Mouse (Mus musculus) intestine, embryonic 15.5 days (tissue): ENCODE data around the gene Asic5. TPM values are rescaled to one million over a fixed set of nuclear protein-coding genes. Genes with fewer than 3 reads are reported as not detected.

Experiments
- ATAC-seq: fragments of 200-750 bp; cut with Nextera tagmentation; 2 replicates; pipeline ENCODE4 v1.8.0; 2017; ENCODE audit warnings: moderate TSS enrichment, moderate library complexity
- H3K27ac ChIP-seq: fragments of 300-500 bp; sonication (generic); 2 replicates; pipeline ENCODE4 v1.5.1; 2015; ENCODE audit warnings: mild to moderate bottlenecking, inconsistent platforms
- H3K27me3 ChIP-seq: fragments of 300-500 bp; sonication (generic); replicated peaks from 2 replicates; pipeline ENCODE4 v1.6.1; 2015; ENCODE audit warnings: inconsistent platforms
- H3K36me3 ChIP-seq: fragments of 300-500 bp; sonication (generic); 2 replicates; pipeline ENCODE4 v1.6.1; 2015; ENCODE audit warnings: inconsistent platforms
- H3K4me1 ChIP-seq: fragments of 300-500 bp; sonication (generic); replicated peaks from 2 replicates; pipeline ENCODE4 v1.6.1; 2015; ENCODE audit warnings: inconsistent platforms
- H3K4me2 ChIP-seq: fragments of 300-500 bp; sonication (generic); replicated peaks from 2 replicates; pipeline ENCODE4 v1.6.1; 2015; ENCODE audit warnings: mild to moderate bottlenecking, inconsistent platforms
- H3K4me3 ChIP-seq: fragments of 300-500 bp; sonication (generic); replicated peaks from 2 replicates; pipeline ENCODE4 v1.5.1; 2015; ENCODE audit warnings: inconsistent platforms
- H3K9ac ChIP-seq: fragments of 300-500 bp; sonication (generic); 2 replicates; pipeline ENCODE4 v1.6.1; 2015; ENCODE audit warnings: inconsistent platforms
- H3K9me3 ChIP-seq: fragments of 300-500 bp; sonication (generic); 2 replicates; pipeline ENCODE4 v1.6.1; 2016; ENCODE audit warnings: inconsistent platforms
- WGBS: fragments of 180-500 bp; shearing (Covaris S2); methylation state at CpG from one replicate; pipeline ENCODE4 v1.1.7; 2015; 5-methylcytosine and 5-hydroxymethylcytosine counted together
- polyA plus RNA-seq: library from polyadenylated mRNA; unstranded; fragments of >200 nt; fragmentation: Nextera tagmentation; extraction: Ambion mirVana; gene quantifications from 2 replicates; pipeline ENCODE4 v1.2.1, GENCODE M21; 2015

The Asic5 gene
- polyA plus RNA-seq, 1 experiment from 2014 or later = 0.25 TPM

GRCm38 (mm10) chr3:82052029-82052428, 69.9 kb downstream of the Asic5 start:
- H3K4me2 ChIP-seq = no peak overlapping the region
- no peak overlapping the region for H3K4me3 ChIP-seq
- ATAC-seq = no peak
- H3K9me3 ChIP-seq = no peaks in the 10 kb centered on the region
- no peaks in the 10 kb centered on the region for H3K36me3 ChIP-seq
- no peaks in the 10 kb centered on the region for H3K27me3 ChIP-seq
- no peak overlapping the region for H3K9ac ChIP-seq
- H3K27ac ChIP-seq = peak overlapping the region; percentile 52
- WGBS = 48% methylated on average over 2 of the region's 2 CpGs
- H3K4me1 ChIP-seq = peaks cover 10% of the 10 kb centered on the region; the same call in 1 of the 2 replicates

GRCm38 (mm10) chr3:82054283-82054974, 72.3 kb downstream of the Asic5 start:
- Histone ChIP-seq H3K4me2 (no peak overlapping the region), H3K36me3 (no peaks in the 10 kb centered on the region), H3K9ac (no peak overlapping the region), H3K27ac (peak overlapping the region; percentile 84), H3K27me3 (no peaks in the 10 kb centered on the region), H3K9me3 (no peaks in the 10 kb centered on the region), H3K4me3 (no peak overlapping the region), H3K4me1 (peaks cover 10% of the 10 kb centered on the region; the same call in 1 of the 2 replicates)
- ATAC-seq = peak; percentile 66
- 24% methylated on average over 5 of the region's 5 CpGs for WGBS

GRCm38 (mm10) chr3:82057201-82057600, 75.1 kb downstream of the Asic5 start:
- no peak overlapping the region for H3K4me2 ChIP-seq
- H3K27ac ChIP-seq = peak overlapping the region; percentile 36; the same call in 1 of the 2 replicates
- no peaks in the 10 kb centered on the region for H3K36me3 ChIP-seq
- WGBS = 20% methylated on average over 5 of the region's 5 CpGs
- H3K9ac ChIP-seq = no peak overlapping the region
- H3K27me3 ChIP-seq = no peaks in the 10 kb centered on the region
- H3K4me3 ChIP-seq = no peak overlapping the region
- H3K9me3 ChIP-seq = no peaks in the 10 kb centered on the region
- peak; percentile 90 for ATAC-seq
- H3K4me1 ChIP-seq = peaks cover 22% of the 10 kb centered on the region; the same call in 1 of the 2 replicates

GRCm38 (mm10) chr3:82061402-82062180, 79.5 kb downstream of the Asic5 start:
- WGBS = 28% methylated on average over 9 of the region's 9 CpGs
- ATAC-seq = peak; percentile 57; the same call in 1 of the 2 replicates
- peak overlapping the region; percentile 33 for H3K27ac ChIP-seq

GRCm38 (mm10) chr3:82067830-82068229, 85.7 kb downstream of the Asic5 start:
- Histone ChIP-seq H3K4me2 (peak overlapping the region; percentile 24; the same call in 1 of the 2 replicates), H3K4me3 (no peak overlapping the region), H3K9me3 (no peaks in the 10 kb centered on the region), H3K9ac (no peak overlapping the region), H3K27ac (peak overlapping the region; percentile 64), H3K27me3 (no peaks in the 10 kb centered on the region), H3K4me1 (peaks cover 5% of the 10 kb centered on the region; the same call in 1 of the 2 replicates), H3K36me3 (no peaks in the 10 kb centered on the region)
- peak; percentile 79 for ATAC-seq
- WGBS = 36% methylated on average over 5 of the region's 5 CpGs

More at GRCm38 (mm10) chr3:82061402-82062180, 79.5 kb downstream of the Asic5 start:
- H3K4me2 ChIP-seq = no peak overlapping the region
- H3K9me3 ChIP-seq = no peaks in the 10 kb centered on the region
- H3K36me3 ChIP-seq = no peaks in the 10 kb centered on the region
- no peak overlapping the region for H3K9ac ChIP-seq
- no peak overlapping the region for H3K4me3 ChIP-seq
- no peaks in the 10 kb centered on the region for H3K27me3 ChIP-seq
- peaks cover 17% of the 10 kb centered on the region; the same call in 1 of the 2 replicates for H3K4me1 ChIP-seq

Other genes with a start within 250 kb of the Asic5 start
- 19.2 and 19.4 TPM in 2 replicates for gene Ctso, start 49.7 kb upstream of the Asic5 start, polyA plus RNA-seq
- 1.0 and 1.7 TPM in 2 replicates for gene Tdo2, start 6.1 kb upstream of the Asic5 start, polyA plus RNA-seq
- gene Gucy1b1, start 92.4 kb downstream of the Asic5 start, polyA plus RNA-seq = 60.6 and 66.7 TPM in 2 replicates
- gene Gucy1a1, start 163.5 kb downstream of the Asic5 start, polyA plus RNA-seq = 43.1 and 46.1 TPM in 2 replicates